Mouse (Mus musculus) testis, adult 2 months (tissue): Measurements from ENCODE around the gene B4galt2. TPM values are rescaled to one million over a fixed set of nuclear protein-coding genes. Genes with fewer than 3 reads are reported as not detected.

Experiments used
- H3K27ac ChIP-seq: fragments of 200-500 bp; 2 replicates; pipeline ENCODE4 v1.5.1; 2012; ENCODE audit warnings: low read depth, low read length; ENCODE audit not compliant: control insufficient read depth, insufficient read depth
- H3K27me3 ChIP-seq: fragments of 200-500 bp; 2 replicates; pipeline ENCODE4 v1.6.1; 2012; ENCODE audit warnings: mild to moderate bottlenecking, low read length, moderate library complexity; ENCODE audit not compliant: control insufficient read depth, insufficient read depth
- H3K36me3 ChIP-seq: fragments of 200-500 bp; 2 replicates; pipeline ENCODE4 v1.6.1; 2012; ENCODE audit warnings: mild to moderate bottlenecking, low read length; ENCODE audit not compliant: control insufficient read depth, insufficient read depth
- H3K4me1 ChIP-seq: fragments of 200-500 bp; 2 replicates; pipeline ENCODE4 v1.6.1; 2012; ENCODE audit warnings: low read length; ENCODE audit not compliant: control insufficient read depth, insufficient read depth
- H3K4me3 ChIP-seq: fragments of 200-500 bp; 2 replicates; pipeline ENCODE4 v1.5.1; 2012; ENCODE audit warnings: low read depth, mild to moderate bottlenecking, low read length, moderate library complexity, mixed read lengths; ENCODE audit not compliant: control insufficient read depth
- CTCF ChIP-seq: fragments of 200-500 bp; IDR thresholded peaks from 2 replicates; pipeline ENCODE4 v1.5.1; 2012; ENCODE audit warnings: low read depth, mild to moderate bottlenecking, inconsistent platforms, low read length, moderate library complexity; ENCODE audit not compliant: control insufficient read depth, insufficient read depth, insufficient replicate concordance
- POLR2A ChIP-seq: fragments of 200-500 bp; IDR thresholded peaks from 2 replicates; pipeline ENCODE4 v1.6.1; 2012; ENCODE audit warnings: low read depth, mild to moderate bottlenecking, inconsistent platforms, low read length, moderate library complexity; ENCODE audit not compliant: control insufficient read depth
- polyA plus RNA-seq: library from polyadenylated mRNA; depleted of rRNA; stranded (reverse); fragments of >200 nt; gene quantifications from 2 replicates; pipeline ENCODE4 v1.2.3, GENCODE M21; 2012; rRNA removed

Gene B4galt2
- polyA plus RNA-seq = 28.5 and 33.1 TPM in 2 replicates

GRCm38 (mm10) chr4:117882701-117883691, at the start of gene B4galt2:
Gene B4galt2, minus strand, starts transcription at chr4:117883487.
- TF ChIP-seq CTCF (no peak), POLR2A (peak; percentile 83)
- peak within 1 kb of the TSS; percentile 91 for H3K4me3 ChIP-seq
- peak within 1 kb of the TSS; percentile 100 for H3K27ac ChIP-seq
- no peaks in the 10 kb centered on the region; the same call in 1 of the 2 replicates for H3K36me3 ChIP-seq
- H3K27me3 ChIP-seq = no peaks in the 10 kb centered on the region
- peaks cover 11% of the 10 kb centered on the region for H3K4me1 ChIP-seq

GRCm38 (mm10) chr4:117929391-117929881, 46.1 kb upstream of the B4galt2 start, which contains the start of gene Artn:
Gene Artn, minus strand, starts transcription at chr4:117929763.
- H3K27me3 ChIP-seq = no peaks in the 10 kb centered on the region
- no peaks in the 10 kb centered on the region for H3K36me3 ChIP-seq
- H3K4me3 ChIP-seq = peak within 1 kb of the TSS; percentile 60
- H3K4me1 ChIP-seq = peaks cover 30% of the 10 kb centered on the region
- TF ChIP-seq CTCF = no peak
- no peak for TF ChIP-seq POLR2A
- no peak within 1 kb of the TSS for H3K27ac ChIP-seq

GRCm38 (mm10) chr4:117928699-117929241, 45.5 kb upstream of the B4galt2 start:
- TF ChIP-seq CTCF (peak; percentile 27; the same call in 1 of the 2 replicates), POLR2A (no peak)
- Histone ChIP-seq H3K4me1 (peaks cover 30% of the 10 kb centered on the region), H3K4me3 (peak overlapping the region; percentile 60), H3K27ac (no peak overlapping the region), H3K27me3 (no peaks in the 10 kb centered on the region), H3K36me3 (no peaks in the 10 kb centered on the region)

GRCm38 (mm10) chr4:117928234-117928633, 44.9 kb upstream of the B4galt2 start:
- TF ChIP-seq CTCF = peak; percentile 84
- no peak for TF ChIP-seq POLR2A
- no peaks in the 10 kb centered on the region for H3K27me3 ChIP-seq
- peaks cover 30% of the 10 kb centered on the region for H3K4me1 ChIP-seq
- H3K27ac ChIP-seq = no peak overlapping the region
- peak overlapping the region; percentile 60 for H3K4me3 ChIP-seq
- no peaks in the 10 kb centered on the region for H3K36me3 ChIP-seq

GRCm38 (mm10) chr4:117926545-117927482, 43.5 kb upstream of the B4galt2 start:
- Histone ChIP-seq H3K36me3 (no peaks in the 10 kb centered on the region), H3K4me3 (peak overlapping the region; percentile 60), H3K4me1 (peaks cover 30% of the 10 kb centered on the region), H3K27ac (no peak overlapping the region), H3K27me3 (no peaks in the 10 kb centered on the region)
- TF ChIP-seq POLR2A (no peak), CTCF (no peak)

- H3K27ac ChIP-seq = no peak overlapping the region
- no peaks in the 10 kb centered on the region for H3K27me3 ChIP-seq
- no peak overlapping the region for H3K4me3 ChIP-seq
- TF ChIP-seq CTCF (no peak), POLR2A (no peak)
- H3K4me1 ChIP-seq = peaks cover 26% of the 10 kb centered on the region
- no peaks in the 10 kb centered on the region for H3K36me3 ChIP-seq
These were observed 41.6 kb upstream of the B4galt2 start for GRCm38 (mm10) chr4:117924916-117925315.
